Mouse (Mus musculus) stomach, embryonic 15.5 days (tissue): Measurements from ENCODE around the gene Kcne2. TPM values are rescaled to one million over a fixed set of nuclear protein-coding genes. Genes with fewer than 3 reads are reported as not detected.

ENCODE experiments used
- ATAC-seq: fragments of 200-750 bp; cut with Nextera tagmentation; 2 replicates; pipeline ENCODE4 v1.8.0; 2017; ENCODE audit warnings: low read depth, moderate number of reproducible peaks, moderate TSS enrichment; ENCODE audit not compliant: insufficient read depth, low FRiP score
- H3K27ac ChIP-seq: fragments of 300-500 bp; sonication (generic); 2 replicates; pipeline ENCODE4 v1.5.1; 2015; ENCODE audit warnings: mild to moderate bottlenecking, inconsistent platforms
- H3K27me3 ChIP-seq: fragments of 300-500 bp; sonication (generic); replicated peaks from 2 replicates; pipeline ENCODE4 v1.6.1; 2015; ENCODE audit warnings: inconsistent platforms
- H3K36me3 ChIP-seq: fragments of 300-500 bp; sonication (generic); 2 replicates; pipeline ENCODE4 v1.6.1; 2015; ENCODE audit warnings: inconsistent platforms
- H3K4me1 ChIP-seq: fragments of 300-500 bp; sonication (generic); 2 replicates; pipeline ENCODE4 v1.6.1; 2015; ENCODE audit warnings: inconsistent platforms
- H3K4me2 ChIP-seq: fragments of 300-500 bp; sonication (generic); 2 replicates; pipeline ENCODE4 v1.6.1; 2015; ENCODE audit warnings: mild to moderate bottlenecking, inconsistent platforms
- H3K4me3 ChIP-seq: fragments of 300-500 bp; sonication (generic); replicated peaks from 2 replicates; pipeline ENCODE4 v1.5.1; 2015; ENCODE audit warnings: inconsistent platforms
- H3K9ac ChIP-seq: fragments of 300-500 bp; sonication (generic); 2 replicates; pipeline ENCODE4 v1.6.1; 2015; ENCODE audit warnings: inconsistent platforms
- H3K9me3 ChIP-seq: fragments of 300-500 bp; sonication (generic); 2 replicates; pipeline ENCODE4 v1.6.1; 2016; ENCODE audit warnings: inconsistent platforms
- WGBS: fragments of 180-500 bp; shearing (Covaris S2); methylation state at CpG from one replicate; pipeline ENCODE4 v1.1.7; 2015; 5-methylcytosine and 5-hydroxymethylcytosine counted together
- polyA plus RNA-seq: library from polyadenylated mRNA; unstranded; fragments of >200 nt; fragmentation: Nextera tagmentation; extraction: Ambion mirVana; gene quantifications from 2 replicates; pipeline ENCODE4 v1.2.1, GENCODE M21; 2015

Kcne2 gene
- polyA plus RNA-seq: 2.5 and 3.0 TPM in 2 replicates

GRCm38 (mm10) chr16:92292101-92292500 is at the start of gene Kcne2:
TSS of gene Kcne2 (plus strand) at chr16:92292389.
- ATAC-seq: no peak
- Histone ChIP-seq H3K9ac (no peak within 1 kb of the TSS), H3K4me1 (no peaks in the 10 kb centered on the region), H3K27ac (no peak within 1 kb of the TSS), H3K4me3 (no peak within 1 kb of the TSS), H3K27me3 (no peaks in the 10 kb centered on the region), H3K9me3 (no peaks in the 10 kb centered on the region), H3K36me3 (no peaks in the 10 kb centered on the region), H3K4me2 (no peak within 1 kb of the TSS)
- 48% methylated on average over 10 of the region's 10 CpGs for WGBS

- no peak overlapping the region for H3K9ac ChIP-seq
- 0 out of 2 replicates have a peak, but pooled peaks cover 4% of the 10 kb centered on the region for H3K4me1 ChIP-seq
- H3K4me2 ChIP-seq: no peak overlapping the region
- no peaks in the 10 kb centered on the region for H3K27me3 ChIP-seq
- no peak for ATAC-seq
- WGBS: 35% methylated on average over 2 of the region's 2 CpGs
- no peaks in the 10 kb centered on the region for H3K36me3 ChIP-seq
- H3K27ac ChIP-seq: no peak overlapping the region
- no peak overlapping the region for H3K4me3 ChIP-seq
- H3K9me3 ChIP-seq: no peaks in the 10 kb centered on the region
Measured at GRCm38 (mm10) chr16:92245909-92246308, 46.3 kb upstream of the Kcne2 start.

- Histone ChIP-seq H3K27ac (no peak overlapping the region), H3K9ac (no peak overlapping the region), H3K27me3 (no peaks in the 10 kb centered on the region), H3K4me3 (no peak overlapping the region), H3K4me2 (no peak overlapping the region), H3K4me1 (0 out of 2 replicates have a peak, but pooled peaks cover 4% of the 10 kb centered on the region), H3K9me3 (no peaks in the 10 kb centered on the region), H3K36me3 (no peaks in the 10 kb centered on the region)
- no peak for ATAC-seq
- 61% methylated on average over 2 of the region's 2 CpGs for WGBS
Measured at GRCm38 (mm10) chr16:92246974-92247373, 45.2 kb upstream of the Kcne2 start.

- Histone ChIP-seq H3K27me3 (no peaks in the 10 kb centered on the region), H3K27ac (no peak overlapping the region), H3K4me1 (0 out of 2 replicates have a peak, but pooled peaks cover 4% of the 10 kb centered on the region), H3K4me3 (no peak overlapping the region), H3K9me3 (no peaks in the 10 kb centered on the region), H3K9ac (no peak overlapping the region), H3K4me2 (no peak overlapping the region), H3K36me3 (no peaks in the 10 kb centered on the region)
- 37% methylated on average over 11 of the region's 11 CpGs for WGBS
- ATAC-seq: no peak
Measured at GRCm38 (mm10) chr16:92247700-92248099, 44.5 kb upstream of the Kcne2 start.

GRCm38 (mm10) chr16:92249681-92250080 is 42.5 kb upstream of the Kcne2 start:
- Histone ChIP-seq H3K9ac (no peak overlapping the region), H3K36me3 (no peaks in the 10 kb centered on the region), H3K4me1 (0 out of 2 replicates have a peak, but pooled peaks cover 4% of the 10 kb centered on the region), H3K9me3 (no peaks in the 10 kb centered on the region), H3K4me3 (no peak overlapping the region), H3K27ac (no peak overlapping the region), H3K27me3 (no peaks in the 10 kb centered on the region), H3K4me2 (no peak overlapping the region)
- 79% methylated on average over 3 of the region's 3 CpGs for WGBS
- no peak for ATAC-seq

- H3K4me3 ChIP-seq: no peak overlapping the region
- H3K4me1 ChIP-seq: 0 out of 2 replicates have a peak, but pooled peaks cover 4% of the 10 kb centered on the region
- H3K27ac ChIP-seq: no peak overlapping the region
- no peak for ATAC-seq
- H3K36me3 ChIP-seq: no peaks in the 10 kb centered on the region
- no peak overlapping the region for H3K4me2 ChIP-seq
- H3K9me3 ChIP-seq: no peaks in the 10 kb centered on the region
- 76% methylated on average over 5 of the region's 5 CpGs for WGBS
- no peak overlapping the region for H3K9ac ChIP-seq
- H3K27me3 ChIP-seq: no peaks in the 10 kb centered on the region
Measured at GRCm38 (mm10) chr16:92250452-92250851, 41.7 kb upstream of the Kcne2 start.

GRCm38 (mm10) chr16:92254316-92254715 is 37.9 kb upstream of the Kcne2 start:
- ATAC-seq: no peak
- Histone ChIP-seq H3K27me3 (no peaks in the 10 kb centered on the region), H3K27ac (no peak overlapping the region), H3K4me2 (no peak overlapping the region), H3K9ac (no peak overlapping the region), H3K36me3 (no peaks in the 10 kb centered on the region), H3K4me3 (no peak overlapping the region), H3K4me1 (no peaks in the 10 kb centered on the region), H3K9me3 (no peaks in the 10 kb centered on the region)
- WGBS: 79% methylated on average over 3 of the region's 3 CpGs

- Histone ChIP-seq H3K9me3 (no peaks in the 10 kb centered on the region), H3K4me1 (no peaks in the 10 kb centered on the region), H3K27ac (no peak overlapping the region), H3K4me3 (no peak overlapping the region), H3K4me2 (no peak overlapping the region), H3K9ac (no peak overlapping the region), H3K27me3 (no peaks in the 10 kb centered on the region), H3K36me3 (no peaks in the 10 kb centered on the region)
- no peak for ATAC-seq
- WGBS: 60% methylated on average over 12 of the region's 12 CpGs
Measured at GRCm38 (mm10) chr16:92267861-92268260, 24.3 kb upstream of the Kcne2 start.

GRCm38 (mm10) chr16:92274516-92274915 is 17.7 kb upstream of the Kcne2 start:
- Histone ChIP-seq H3K4me1 (no peaks in the 10 kb centered on the region), H3K9me3 (no peaks in the 10 kb centered on the region)
- WGBS: 78% methylated on average over 5 of the region's 5 CpGs

GRCm38 (mm10) chr16:92275526-92275925 is 16.7 kb upstream of the Kcne2 start:
- Histone ChIP-seq H3K27me3 (no peaks in the 10 kb centered on the region), H3K9me3 (no peaks in the 10 kb centered on the region), H3K9ac (no peak overlapping the region), H3K27ac (no peak overlapping the region), H3K4me2 (no peak overlapping the region), H3K36me3 (no peaks in the 10 kb centered on the region), H3K4me3 (no peak overlapping the region), H3K4me1 (no peaks in the 10 kb centered on the region)
- ATAC-seq: no peak
- 80% methylated on average over 4 of the region's 4 CpGs for WGBS

More at GRCm38 (mm10) chr16:92274516-92274915, 17.7 kb upstream of the Kcne2 start:
- Histone ChIP-seq H3K27ac (no peak overlapping the region), H3K4me3 (no peak overlapping the region), H3K4me2 (no peak overlapping the region), H3K9ac (no peak overlapping the region), H3K27me3 (no peaks in the 10 kb centered on the region), H3K36me3 (no peaks in the 10 kb centered on the region)
- ATAC-seq: no peak

GRCm38 (mm10) chr16:92282671-92283070 is 9.5 kb upstream of the Kcne2 start:
- no peak overlapping the region for H3K9ac ChIP-seq
- H3K4me3 ChIP-seq: no peak overlapping the region
- no peak for ATAC-seq
- H3K9me3 ChIP-seq: no peaks in the 10 kb centered on the region
- no peaks in the 10 kb centered on the region for H3K4me1 ChIP-seq
- no peaks in the 10 kb centered on the region for H3K36me3 ChIP-seq
- 83% methylated on average over 5 of the region's 5 CpGs for WGBS
- H3K27me3 ChIP-seq: no peaks in the 10 kb centered on the region
- no peak overlapping the region for H3K4me2 ChIP-seq
- no peak overlapping the region for H3K27ac ChIP-seq

GRCm38 (mm10) chr16:92285068-92285467 is 7.1 kb upstream of the Kcne2 start:
- ATAC-seq: no peak
- no peak overlapping the region for H3K9ac ChIP-seq
- H3K27me3 ChIP-seq: no peaks in the 10 kb centered on the region
- no peak overlapping the region for H3K27ac ChIP-seq
- H3K36me3 ChIP-seq: no peaks in the 10 kb centered on the region
- WGBS: 20% methylated on average over 10 of the region's 10 CpGs
- H3K4me2 ChIP-seq: no peak overlapping the region
- no peaks in the 10 kb centered on the region for H3K4me1 ChIP-seq
- H3K4me3 ChIP-seq: no peak overlapping the region
- H3K9me3 ChIP-seq: no peaks in the 10 kb centered on the region

GRCm38 (mm10) chr16:92286609-92287008 is 5.6 kb upstream of the Kcne2 start:
- no peaks in the 10 kb centered on the region for H3K9me3 ChIP-seq
- 0 out of 2 replicates have a peak, but pooled peaks have one; percentile 18 for ATAC-seq
- no peak overlapping the region for H3K4me3 ChIP-seq
- no peaks in the 10 kb centered on the region for H3K36me3 ChIP-seq
- no peak overlapping the region for H3K27ac ChIP-seq
- no peak overlapping the region for H3K4me2 ChIP-seq
- WGBS: 11% methylated on average over 7 of the region's 7 CpGs
- H3K9ac ChIP-seq: no peak overlapping the region
- H3K27me3 ChIP-seq: no peaks in the 10 kb centered on the region
- H3K4me1 ChIP-seq: no peaks in the 10 kb centered on the region
